Mouse (Mus musculus) embryonic fibroblast, embryonic 13.5 days (primary cell): ENCODE results near the gene Tsc22d4.

Experiments
- CTCF ChIP-seq: IDR thresholded peaks from 2 replicates; pipeline ENCODE4 v1.5.1; 2011; ENCODE audit warnings: mild to moderate bottlenecking, control low read depth, low read length, moderate library complexity, borderline replicate concordance; ENCODE audit not compliant: insufficient read depth
- POLR2A ChIP-seq: IDR thresholded peaks from 2 replicates; pipeline ENCODE4 v1.6.1; 2011; ENCODE audit warnings: low read depth, mild to moderate bottlenecking, control low read depth, low read length, moderate library complexity

- TF ChIP-seq CTCF: no peak
- no peak for TF ChIP-seq POLR2A
These were observed 27.3 kb upstream of the Tsc22d4 start for GRCm38 (mm10) chr5:137718020-137718790.
